Mouse (Mus musculus) hindbrain, postnatal 0 days (tissue): ENCODE measurements around the gene Fgf18. TPM values are rescaled to one million over a fixed set of nuclear protein-coding genes. Genes with fewer than 3 reads are reported as not detected.
A peak's percentile ranks its signal among the peaks of the same experiment; 100 is the strongest.

ENCODE experiments used
- ATAC-seq: fragments of 200-750 bp; cut with Nextera tagmentation; 2 replicates; pipeline ENCODE4 v1.8.0; 2017; ENCODE audit warnings: mild to moderate bottlenecking, moderate TSS enrichment, moderate library complexity
- DNase-seq: peaks from one replicate; pipeline ENCODE4 v3.0.0-alpha.2; 2015; ENCODE audit warnings: low spot score
- H3K27ac ChIP-seq: fragments of 300-500 bp; sonication (generic); 2 replicates; pipeline ENCODE4 v1.5.1; 2014; ENCODE audit warnings: mild to moderate bottlenecking
- H3K27me3 ChIP-seq: fragments of 300-500 bp; sonication (generic); 2 replicates; pipeline ENCODE4 v1.6.1; 2014; ENCODE audit warnings: low read length, mixed read lengths; ENCODE audit not compliant: insufficient read depth
- H3K36me3 ChIP-seq: fragments of 300-500 bp; sonication (generic); 2 replicates; pipeline ENCODE4 v1.6.1; 2014; ENCODE audit warnings: low read length, mixed read lengths; ENCODE audit not compliant: insufficient read depth
- H3K4me1 ChIP-seq: fragments of 300-500 bp; sonication (generic); 2 replicates; pipeline ENCODE4 v1.6.1; 2014; ENCODE audit warnings: antibody characterized with exemption, low read length, mixed read lengths; ENCODE audit not compliant: insufficient read depth
- H3K4me2 ChIP-seq: fragments of 300-500 bp; sonication (generic); 2 replicates; pipeline ENCODE4 v1.6.1; 2014; ENCODE audit warnings: low read depth, mild to moderate bottlenecking, low read length, moderate library complexity, mixed read lengths
- H3K4me3 ChIP-seq: fragments of 300-500 bp; sonication (generic); 2 replicates; pipeline ENCODE4 v1.5.1; 2014; ENCODE audit warnings: low read length
- H3K9ac ChIP-seq: fragments of 300-500 bp; sonication (generic); replicated peaks from 2 replicates; pipeline ENCODE4 v1.6.1; 2014; ENCODE audit warnings: mild to moderate bottlenecking, low read length, moderate library complexity, mixed read lengths
- H3K9me3 ChIP-seq: fragments of 300-500 bp; sonication (generic); 2 replicates; pipeline ENCODE4 v1.6.1; 2016; ENCODE audit warnings: low read length, mixed read lengths
- CTCF ChIP-seq: IDR thresholded peaks from 2 replicates; pipeline ENCODE4 v1.5.1; 2016; ENCODE audit warnings: antibody characterized with exemption, control low read depth, low read depth
- WGBS: fragments of 180-500 bp; shearing (Covaris S2); extraction: QIAGEN DNeasy Blood & Tissue Kit; methylation state at CpG from one replicate; pipeline ENCODE4 v1.1.7; 2014; 5-methylcytosine and 5-hydroxymethylcytosine counted together
- polyA plus RNA-seq: library from polyadenylated mRNA; unstranded; fragments of >200 nt; fragmentation: Nextera tagmentation; extraction: Ambion mirVana; gene quantifications from 2 replicates; pipeline ENCODE4 v1.2.1, GENCODE M21; 2015
- total RNA-seq: library from RNA; depleted of rRNA; stranded (reverse); fragments of >200 nt; gene quantifications from 2 replicates; pipeline ENCODE4 v1.2.3, GENCODE M21; 2014

Gene Fgf18
- total and polyA plus RNA-seq, 2 experiments from 2014 or later: 6.3 to 10.3 TPM

DNA sequence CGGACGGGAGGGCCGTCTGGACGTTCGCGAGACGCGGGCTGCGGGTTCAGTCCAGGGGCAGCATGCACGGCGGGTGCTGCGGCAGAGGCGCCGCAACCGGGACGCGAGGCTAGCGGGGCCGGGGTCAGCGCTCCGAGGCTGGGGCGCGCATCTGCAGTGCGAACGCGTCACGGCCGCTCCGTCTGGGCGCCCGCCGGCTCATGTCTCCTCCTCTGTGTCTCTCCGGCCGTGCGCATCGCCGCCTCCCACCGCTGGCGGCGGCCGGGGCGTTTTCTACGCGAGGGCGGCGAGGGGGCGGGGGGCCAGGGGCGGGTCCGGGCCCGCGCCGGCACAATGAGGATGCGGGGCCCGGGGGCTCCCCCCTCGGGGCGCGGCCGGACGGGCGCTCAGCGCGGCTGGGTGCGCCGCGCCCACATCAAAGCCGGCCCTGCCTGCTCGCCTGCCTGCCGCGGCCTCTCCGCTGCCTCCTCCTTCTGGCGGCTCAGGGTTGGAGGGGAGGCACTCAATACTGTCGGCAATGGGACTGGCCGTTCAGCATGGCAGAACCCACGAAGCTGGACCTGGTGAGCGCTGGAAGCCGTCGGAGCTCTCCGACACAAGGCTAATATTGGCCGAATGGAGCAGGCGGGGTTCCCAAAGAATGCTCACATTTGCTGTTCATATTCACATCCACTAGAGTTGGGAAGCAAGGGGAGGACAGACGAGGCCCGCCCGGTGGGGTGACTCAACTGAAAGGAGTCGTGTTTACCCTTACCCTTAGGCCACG is 555 bp upstream of the Fgf18 start:
- no peak for TF ChIP-seq CTCF
- H3K9me3 ChIP-seq: no peaks in the 10 kb centered on the region
- H3K27ac ChIP-seq: peak overlapping the region; percentile 74
- no peaks in the 10 kb centered on the region for H3K27me3 ChIP-seq
- ATAC-seq (peak; percentile 61), DNase-seq (peak; percentile 63)
- H3K4me1 ChIP-seq: 0 out of 2 replicates have a peak, but pooled peaks cover 3% of the 10 kb centered on the region
- H3K9ac ChIP-seq: peak overlapping the region; percentile 58
- under 1% methylated on average over 34 of the region's 85 CpGs for WGBS
- peak overlapping the region; percentile 72 for H3K4me2 ChIP-seq
- peaks cover 27% of the 10 kb centered on the region; the same call in 1 of the 2 replicates for H3K36me3 ChIP-seq
- peak overlapping the region; percentile 63 for H3K4me3 ChIP-seq

DNA sequence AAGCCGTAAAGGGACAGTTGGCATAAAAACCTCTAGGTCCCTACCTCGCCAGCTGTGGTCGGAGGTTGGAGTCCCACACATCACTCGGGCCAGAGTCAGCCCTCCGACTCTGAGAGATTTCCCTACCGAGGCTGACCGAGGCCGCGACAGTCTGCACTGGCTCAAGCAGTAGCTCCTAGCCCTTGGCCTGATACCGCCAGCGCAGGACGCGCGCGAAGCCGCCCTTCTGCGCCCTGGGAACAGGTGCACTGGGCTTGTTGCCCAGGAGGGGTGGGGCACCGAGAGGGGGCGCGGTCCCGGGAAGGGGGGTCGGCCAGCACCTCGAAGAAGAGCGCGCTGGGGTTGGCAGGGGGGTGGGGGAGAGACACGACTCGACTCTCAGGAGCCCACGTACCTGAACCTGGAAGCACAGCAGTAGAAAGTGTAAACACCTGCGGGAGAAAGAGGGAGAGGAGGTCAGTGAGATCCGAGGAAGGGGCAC is 509 bp downstream of the Fgf18 start:
- H3K27me3 ChIP-seq: no peaks in the 10 kb centered on the region
- H3K9ac ChIP-seq: peak overlapping the region; percentile 58
- peaks cover 23% of the 10 kb centered on the region; the same call in 1 of the 2 replicates for H3K36me3 ChIP-seq
- H3K9me3 ChIP-seq: no peaks in the 10 kb centered on the region
- no peak for TF ChIP-seq CTCF
- ATAC-seq (peak; percentile 24; the same call in 1 of the 2 replicates), DNase-seq (peak; percentile 45)
- H3K27ac ChIP-seq: peak overlapping the region; percentile 74; the same call in 1 of the 2 replicates
- H3K4me2 ChIP-seq: peak overlapping the region; percentile 72
- peak overlapping the region; percentile 63 for H3K4me3 ChIP-seq
- WGBS: under 1% methylated on average over 30 of the region's 30 CpGs
- 0 out of 2 replicates have a peak, but pooled peaks cover 3% of the 10 kb centered on the region for H3K4me1 ChIP-seq

DNA sequence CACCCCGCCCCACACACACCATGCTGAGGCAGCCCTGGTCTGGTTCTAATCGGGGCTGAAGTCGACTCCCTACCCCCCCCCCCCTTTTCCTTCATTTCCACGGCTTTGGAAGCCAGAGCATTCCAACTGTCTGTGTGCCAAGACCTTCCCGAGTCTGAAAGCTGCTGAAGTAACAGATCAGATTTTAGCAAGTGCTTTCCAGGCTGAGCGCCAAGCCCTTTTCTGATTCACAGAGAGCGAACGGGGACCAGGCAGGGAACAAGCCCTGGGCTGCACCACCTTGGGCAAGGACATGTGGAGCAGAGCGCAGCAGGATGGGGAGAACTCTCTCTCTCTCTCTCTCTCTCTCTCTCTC is 1.1 kb downstream of the Fgf18 start:
- peak overlapping the region; percentile 58; the same call in 1 of the 2 replicates for H3K9ac ChIP-seq
- peak overlapping the region; percentile 72 for H3K4me2 ChIP-seq
- H3K4me3 ChIP-seq: peak overlapping the region; percentile 63
- WGBS: 4% methylated on average over 6 of the region's 9 CpGs
- peak; percentile 92 for DNase-seq
- no peaks in the 10 kb centered on the region for H3K27me3 ChIP-seq
- no peak for TF ChIP-seq CTCF
- no peak overlapping the region for H3K27ac ChIP-seq
- H3K36me3 ChIP-seq: peaks cover 17% of the 10 kb centered on the region; the same call in 1 of the 2 replicates
- no peaks in the 10 kb centered on the region for H3K9me3 ChIP-seq
- 0 out of 2 replicates have a peak, but pooled peaks cover 3% of the 10 kb centered on the region for H3K4me1 ChIP-seq
- ATAC-seq: peak; percentile 33

DNA sequence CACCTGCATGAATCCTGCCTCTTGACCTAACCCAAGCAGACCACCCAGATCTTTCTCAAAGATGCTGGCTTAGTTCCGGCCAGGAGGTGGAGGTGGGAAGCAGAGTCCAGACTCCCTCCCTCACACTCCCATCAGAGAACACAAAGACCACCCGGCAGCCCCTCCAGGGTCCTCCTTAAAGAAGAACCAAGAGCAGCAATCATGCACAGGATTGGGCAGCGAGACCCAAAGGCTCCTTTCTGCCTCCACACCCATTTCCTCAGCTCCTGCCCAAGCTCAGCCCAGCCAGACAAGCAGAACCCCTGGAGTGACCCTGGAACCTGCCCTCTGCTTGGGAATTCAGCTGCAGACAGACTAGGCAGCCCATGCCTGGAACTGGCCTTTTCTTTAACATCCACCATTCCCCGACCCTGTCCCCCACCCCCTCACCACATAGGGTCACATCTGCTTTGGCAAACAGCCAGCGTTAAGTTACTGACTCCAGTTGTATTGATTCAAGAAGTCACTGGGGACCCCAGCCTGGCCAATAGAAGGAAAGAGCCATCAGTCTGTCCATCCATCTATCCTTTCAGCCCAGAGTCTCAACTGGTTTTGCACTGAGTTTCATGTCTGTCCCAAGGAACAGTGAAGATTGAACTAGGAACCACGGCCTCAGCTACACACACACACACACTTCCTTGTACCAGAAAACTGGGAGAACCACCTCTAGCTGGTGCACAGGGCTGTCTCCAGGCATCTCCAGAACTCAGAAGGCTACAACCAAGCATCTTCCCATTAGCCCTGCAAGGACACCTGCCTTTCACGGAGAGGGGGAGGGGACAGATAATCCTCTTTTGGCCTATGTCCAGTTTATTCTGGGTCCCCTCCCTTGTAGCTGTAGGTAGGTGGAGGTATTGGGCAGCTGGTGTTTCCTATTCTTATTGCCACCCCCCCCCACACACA is 1.7 kb downstream of the Fgf18 start:
- Histone ChIP-seq H3K36me3 (peaks cover 11% of the 10 kb centered on the region; the same call in 1 of the 2 replicates), H3K4me2 (peak overlapping the region; percentile 72), H3K4me1 (0 out of 2 replicates have a peak, but pooled peaks cover 3% of the 10 kb centered on the region), H3K9me3 (no peaks in the 10 kb centered on the region), H3K27ac (no peak overlapping the region), H3K27me3 (no peaks in the 10 kb centered on the region), H3K4me3 (peak overlapping the region; percentile 63), H3K9ac (no peak overlapping the region)
- ATAC-seq: no peak
- WGBS: 21% methylated on average over 7 of the region's 7 CpGs
- DNase-seq: peak; percentile 25
- TF ChIP-seq CTCF: no peak

DNA sequence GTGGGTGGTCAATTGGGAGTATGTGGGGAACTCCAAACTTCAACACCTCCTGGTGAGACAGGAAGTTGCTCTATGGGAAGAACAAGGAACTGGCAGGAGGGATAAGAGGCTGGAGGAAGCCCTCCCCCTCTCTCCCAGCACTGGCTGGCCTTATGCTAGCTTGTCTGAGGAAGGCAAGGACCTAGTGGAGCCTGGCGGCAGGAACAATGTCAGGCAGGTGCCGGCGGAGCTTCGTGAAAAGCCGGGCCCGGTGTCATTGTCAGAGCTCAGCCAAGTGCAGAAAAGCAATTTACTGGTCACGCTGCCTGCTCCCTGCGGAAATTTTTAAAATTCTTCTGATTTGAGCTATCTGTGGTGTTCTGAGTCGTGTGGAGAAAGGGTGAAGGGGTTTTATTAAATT is 3.3 kb downstream of the Fgf18 start:
- WGBS: 20% methylated on average over 9 of the region's 9 CpGs
- Histone ChIP-seq H3K4me2 (0 out of 2 replicates have a peak overlapping the region, but pooled peaks have one; percentile 11), H3K36me3 (no peaks in the 10 kb centered on the region), H3K9me3 (no peaks in the 10 kb centered on the region), H3K27ac (no peak overlapping the region), H3K9ac (no peak overlapping the region), H3K4me1 (0 out of 2 replicates have a peak, but pooled peaks cover 3% of the 10 kb centered on the region), H3K4me3 (no peak overlapping the region), H3K27me3 (0 out of 2 replicates have a peak, but pooled peaks cover 2% of the 10 kb centered on the region)
- 0 out of 2 replicates have a peak, but pooled peaks have one; percentile 6 for TF ChIP-seq CTCF
- no peak for ATAC-seq
- DNase-seq: peak; percentile 25

DNA sequence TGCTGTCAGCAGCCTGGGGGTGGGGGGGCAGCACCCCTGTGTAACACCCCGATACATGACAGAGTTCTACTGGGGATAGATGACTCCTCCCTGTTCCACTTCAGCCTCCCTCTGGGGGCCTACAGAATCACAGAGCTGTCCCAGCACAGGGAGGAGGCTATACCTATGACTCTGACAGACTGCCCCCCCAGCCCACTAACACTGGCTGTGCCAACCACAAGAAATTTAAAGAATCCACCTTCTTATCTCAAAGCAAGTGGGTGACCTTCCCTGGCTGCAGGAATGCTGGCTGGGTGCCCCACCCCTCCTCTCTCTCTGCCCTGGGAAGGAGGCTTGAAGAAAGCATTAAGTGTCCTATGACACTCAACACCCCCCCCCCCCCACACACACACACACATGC is 4.4 kb downstream of the Fgf18 start:
- Histone ChIP-seq H3K9ac (no peak overlapping the region), H3K9me3 (no peaks in the 10 kb centered on the region), H3K36me3 (no peaks in the 10 kb centered on the region), H3K4me3 (no peak overlapping the region), H3K4me1 (0 out of 2 replicates have a peak, but pooled peaks cover 3% of the 10 kb centered on the region), H3K4me2 (no peak overlapping the region), H3K27me3 (0 out of 2 replicates have a peak, but pooled peaks cover 2% of the 10 kb centered on the region), H3K27ac (no peak overlapping the region)
- 67% methylated on average over 1 of the region's 1 CpGs for WGBS
- DNase-seq (no peak), ATAC-seq (no peak)
- TF ChIP-seq CTCF: no peak
